Mouse (Mus musculus) lung, adult 2 months (tissue): ENCODE results near the gene Pla2r1.

Source experiments
- CTCF ChIP-seq: fragments of 200-500 bp; IDR thresholded peaks from 2 replicates; pipeline ENCODE4 v1.5.1; 2011; ENCODE audit warnings: mild to moderate bottlenecking, low read length, control low read depth; ENCODE audit not compliant: insufficient read depth
- POLR2A ChIP-seq: fragments of 200-500 bp; IDR thresholded peaks from 2 replicates; pipeline ENCODE4 v1.6.1; 2011; ENCODE audit warnings: low read depth, mild to moderate bottlenecking, control low read depth, low read length, borderline replicate concordance; ENCODE audit errors: extremely low read depth

- TF ChIP-seq CTCF: no peak
- TF ChIP-seq POLR2A: no peak
Measured at GRCm38 (mm10) chr2:60538710-60539109, 14.4 kb downstream of the Pla2r1 start.
